Mouse (Mus musculus) adrenal gland, postnatal 10 days (tissue): ENCODE results near the gene Tm7sf2. TPM values are rescaled to one million over a fixed set of nuclear protein-coding genes. Genes with fewer than 3 reads are reported as not detected.

Source experiments
- DNase-seq: peaks from one replicate; pipeline ENCODE4 v3.0.0; 2021; ENCODE audit warnings: mixed read lengths
- long read RNA-seq, 2 experiments: library from polyadenylated mRNA; stranded (forward); transcript quantifications; one replicate each; pipeline ENCODE4 v2.0.0; 2021
- total RNA-seq, 2 experiments: library from RNA; stranded (reverse); gene quantifications; 2 replicates each; pipeline ENCODE4 v1.2.3; 2021

The Tm7sf2 gene
- 10 to 100 TPM; 14.3 to 15.9 TPM for total RNA-seq
- long read RNA-seq, experiment 1, transcript Tm7sf2-201 (10 exons, 1,471 nt), result major isoform, 11 of 29 reads
- long read RNA-seq, experiment 1, partial matches to known transcripts, result 16 of 29 reads
- long read RNA-seq, experiment 1, other reads (novel, unspliced or antisense), result 1 of 29 reads
- long read RNA-seq, experiment 2, partial matches to known transcripts, result 0 of 5 reads
- long read RNA-seq, experiment 2, other reads (novel, unspliced or antisense), result 0 of 5 reads

GRCm38 (mm10) chr19:6067724-6068415 is at the start of gene Tm7sf2:
Tm7sf2 (minus strand) TSS chr19:6068373.
- peak; percentile 96 for DNase-seq

DNA sequence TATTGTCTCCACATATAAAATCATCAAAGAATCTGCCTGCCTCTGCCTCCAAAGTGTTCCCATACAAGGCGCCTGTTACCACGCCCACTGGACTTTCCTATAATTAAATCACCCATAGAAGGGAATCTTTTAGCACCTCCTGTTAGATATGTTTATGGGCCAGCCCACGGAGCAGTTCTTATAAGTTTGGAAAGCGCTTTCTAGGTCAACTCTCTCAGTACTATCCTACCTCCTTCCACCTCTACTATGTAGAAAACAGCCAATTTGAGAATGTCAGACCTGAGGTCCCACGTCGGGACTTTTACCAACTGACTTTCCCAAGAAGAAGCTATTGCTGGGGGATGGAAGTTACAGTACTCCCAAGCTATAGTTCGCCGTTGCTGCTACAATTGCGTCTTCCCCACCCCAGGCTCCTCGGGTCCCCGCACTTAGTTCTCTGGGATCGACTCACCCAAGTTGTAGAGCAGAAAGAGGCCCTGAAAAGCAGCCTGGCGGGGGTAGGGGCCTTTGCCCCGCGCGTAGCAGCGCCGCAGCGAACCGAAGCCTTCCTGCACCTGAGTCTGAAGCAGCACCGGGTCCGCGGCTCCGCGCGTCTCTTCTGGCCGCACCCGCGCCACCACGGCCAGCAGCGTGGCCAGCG is 49.3 kb upstream of the Tm7sf2 start:
- no peak for DNase-seq

DNA sequence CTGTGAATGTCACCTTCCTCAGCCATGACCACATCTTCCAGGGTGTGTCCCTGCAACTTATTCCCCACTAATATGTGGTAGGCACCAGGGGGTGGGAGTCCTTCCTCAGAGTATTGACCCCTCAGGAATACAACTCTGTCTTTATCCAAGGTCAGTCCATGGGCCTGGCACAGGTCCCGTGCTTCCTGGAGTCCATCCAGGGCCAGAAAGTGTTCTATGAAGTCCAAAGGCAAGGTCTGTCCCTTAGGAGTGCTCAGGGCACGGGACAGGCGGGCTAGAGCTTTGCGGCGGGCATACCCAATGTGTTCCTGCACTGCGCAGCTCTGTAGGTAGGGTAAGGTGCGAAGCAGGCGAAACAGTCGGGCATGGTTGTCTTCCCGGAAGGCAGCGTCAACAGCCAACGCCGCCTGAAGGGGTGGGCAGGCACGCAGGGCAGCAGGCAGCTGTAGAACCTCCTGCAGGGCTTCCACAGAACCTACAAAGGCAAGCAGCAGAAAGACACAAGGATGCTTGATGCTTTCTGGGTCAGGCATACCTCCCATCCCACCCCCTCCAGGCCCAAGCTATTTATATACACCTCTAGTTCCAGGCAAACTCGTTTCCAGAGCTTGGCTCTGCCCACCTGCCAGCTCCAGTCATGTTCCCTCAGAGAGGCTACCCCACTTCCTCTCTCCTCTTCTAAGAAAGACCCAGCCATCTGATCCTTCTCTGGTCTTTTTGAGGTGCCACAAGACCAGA is 48.1 kb upstream of the Tm7sf2 start:
- peak; percentile 82 for DNase-seq

DNA sequence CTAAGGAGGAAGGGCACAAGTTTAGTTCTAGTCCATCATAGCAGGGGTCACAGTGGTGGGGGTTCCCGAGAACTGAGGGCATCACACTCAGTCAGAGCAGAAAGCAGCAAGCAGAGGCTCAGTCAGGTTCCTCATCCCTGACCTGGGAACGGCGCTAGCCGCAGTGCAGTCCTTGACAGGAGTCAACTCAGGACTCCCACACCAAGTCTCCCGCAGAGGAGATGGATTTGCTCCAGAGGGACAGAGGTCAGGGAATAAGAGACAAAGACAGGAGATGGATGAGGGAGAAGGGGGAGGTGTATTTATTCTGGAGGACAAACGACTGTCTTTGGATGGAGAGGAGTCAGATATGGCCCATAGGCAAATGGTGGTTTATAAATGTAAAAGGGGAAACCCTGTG is 44.9 kb upstream of the Tm7sf2 start:
- no peak for DNase-seq

GRCm38 (mm10) chr19:6105586-6105985 is 37.4 kb upstream of the Tm7sf2 start, which contains the start of gene Naaladl1:
Naaladl1 (plus strand) TSS chr19:6105782.
- DNase-seq, result no peak

DNA sequence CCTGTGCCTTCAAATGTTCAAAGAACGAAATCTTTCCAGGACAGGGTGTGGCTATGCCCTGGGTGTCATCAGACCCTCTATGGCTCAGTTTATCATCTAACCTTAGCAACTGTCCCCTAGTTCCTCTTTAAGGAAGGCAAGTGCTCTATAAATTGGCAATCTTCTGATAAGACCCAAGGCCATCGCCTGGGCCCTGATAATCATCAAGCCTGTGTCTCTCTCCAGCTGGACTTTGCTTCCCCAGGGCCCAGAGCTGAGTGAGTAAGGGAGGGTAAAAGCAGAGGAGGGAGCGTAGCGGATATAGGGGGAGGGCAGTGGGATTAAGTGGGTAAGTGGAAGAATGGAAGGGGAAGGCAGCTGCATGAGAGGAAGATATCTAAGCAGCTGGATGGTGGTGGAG is 36.3 kb upstream of the Tm7sf2 start:
- no peak for DNase-seq

DNA sequence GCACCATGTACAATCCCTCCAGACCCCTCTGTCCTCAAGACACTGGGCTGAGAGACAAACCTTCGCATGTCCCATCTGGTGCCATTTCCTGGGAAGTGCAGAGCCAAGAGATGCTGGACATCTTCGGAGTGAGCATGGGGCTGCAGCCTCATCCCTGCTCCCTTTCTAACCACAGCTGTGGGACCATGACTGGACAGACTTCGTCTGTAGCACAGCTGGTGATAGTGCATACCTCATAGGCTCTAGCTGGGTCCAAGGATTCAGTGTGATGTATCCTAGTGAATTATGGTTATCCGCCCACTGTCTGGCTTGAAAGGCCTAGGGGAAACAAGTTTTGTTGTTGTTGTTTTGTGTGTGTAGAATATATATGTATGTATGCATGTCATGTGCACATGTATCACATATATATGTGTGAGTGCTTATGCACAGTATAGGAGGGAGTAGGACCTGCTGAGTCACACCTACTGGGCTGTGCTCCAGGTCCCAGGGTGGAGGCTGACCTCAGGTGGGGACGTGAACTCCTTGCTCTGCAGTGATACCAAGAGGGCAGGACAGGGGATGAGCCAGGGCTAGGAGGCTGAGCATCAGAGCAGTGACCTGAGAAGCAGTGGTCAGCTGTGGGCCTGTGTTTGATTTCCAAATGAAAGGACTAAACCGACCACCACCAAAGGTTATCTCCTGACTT is 34.1 kb upstream of the Tm7sf2 start:
- DNase-seq, result no peak

GRCm38 (mm10) chr19:6101186-6101585 is 33.0 kb upstream of the Tm7sf2 start:
- no peak for DNase-seq

GRCm38 (mm10) chr19:6097847-6098246 is 29.7 kb upstream of the Tm7sf2 start:
- no peak for DNase-seq

DNA sequence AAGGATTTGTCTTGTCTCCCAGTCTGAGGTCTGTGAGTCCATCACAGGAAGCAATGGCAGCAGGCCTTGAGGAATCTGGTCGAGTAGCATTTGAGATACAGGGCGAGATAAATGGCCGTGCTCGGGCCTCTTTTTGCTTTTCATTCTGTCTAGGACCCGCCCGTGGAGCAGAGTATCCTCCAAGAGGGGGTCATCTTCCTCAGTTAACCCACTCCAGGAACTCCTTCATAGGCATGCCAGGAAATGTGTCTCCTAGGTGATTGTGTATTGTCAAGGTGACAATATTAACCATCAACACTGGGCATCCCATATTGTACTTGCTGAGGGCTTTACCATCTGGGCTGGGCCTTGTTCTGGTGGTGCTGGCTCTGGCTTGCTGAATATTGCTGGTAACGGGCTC is 25.9 kb upstream of the Tm7sf2 start, which contains the start of gene AC131692.1:
Gene AC131692.1 (plus strand): TSS at position 301 of the 400 bp plus-strand sequence.
- no peak for DNase-seq

DNA sequence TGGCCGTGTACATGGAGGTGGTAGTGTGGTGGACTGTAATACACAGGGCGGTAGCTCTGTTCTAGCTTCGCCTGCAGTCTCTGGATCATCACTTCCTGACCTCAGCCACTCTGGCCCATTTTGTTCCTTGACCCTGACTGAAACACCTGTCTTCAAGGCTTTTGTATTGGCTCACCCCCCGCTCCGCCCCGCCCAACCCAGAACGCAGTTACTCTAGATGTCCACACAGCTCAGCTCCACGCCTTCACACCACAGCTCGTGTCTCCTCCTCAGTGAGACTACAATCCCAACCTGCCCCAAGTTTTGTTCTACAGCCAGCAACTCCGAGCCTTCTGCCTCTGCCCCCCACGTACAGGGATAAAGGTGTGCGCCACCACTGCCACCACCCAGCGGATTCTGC is 20.7 kb upstream of the Tm7sf2 start:
- DNase-seq, result no peak

DNA sequence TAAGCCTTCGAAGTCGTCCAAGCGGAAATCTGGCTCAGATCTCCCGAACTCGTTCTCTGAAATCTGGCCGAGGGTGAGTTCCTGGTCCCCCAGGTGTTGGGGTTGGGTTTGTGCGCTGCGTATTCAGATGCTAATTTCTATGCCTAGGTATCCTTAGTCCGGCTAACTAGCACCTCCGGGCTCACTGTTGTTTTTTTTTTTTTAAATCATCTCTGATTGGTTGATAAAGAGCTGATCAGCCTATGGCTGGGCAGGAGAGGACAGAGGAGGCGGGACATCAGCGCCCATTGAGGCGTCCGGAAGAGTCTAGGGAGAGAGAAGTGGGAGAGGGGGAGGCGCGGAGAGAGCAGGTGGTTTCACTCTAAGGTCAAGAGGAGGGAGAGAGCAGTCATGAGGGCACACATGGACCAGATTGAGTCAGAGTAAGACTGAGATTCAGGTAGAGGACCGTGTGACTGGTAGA is 17.3 kb upstream of the Tm7sf2 start:
- peak; percentile 77 for DNase-seq

DNA sequence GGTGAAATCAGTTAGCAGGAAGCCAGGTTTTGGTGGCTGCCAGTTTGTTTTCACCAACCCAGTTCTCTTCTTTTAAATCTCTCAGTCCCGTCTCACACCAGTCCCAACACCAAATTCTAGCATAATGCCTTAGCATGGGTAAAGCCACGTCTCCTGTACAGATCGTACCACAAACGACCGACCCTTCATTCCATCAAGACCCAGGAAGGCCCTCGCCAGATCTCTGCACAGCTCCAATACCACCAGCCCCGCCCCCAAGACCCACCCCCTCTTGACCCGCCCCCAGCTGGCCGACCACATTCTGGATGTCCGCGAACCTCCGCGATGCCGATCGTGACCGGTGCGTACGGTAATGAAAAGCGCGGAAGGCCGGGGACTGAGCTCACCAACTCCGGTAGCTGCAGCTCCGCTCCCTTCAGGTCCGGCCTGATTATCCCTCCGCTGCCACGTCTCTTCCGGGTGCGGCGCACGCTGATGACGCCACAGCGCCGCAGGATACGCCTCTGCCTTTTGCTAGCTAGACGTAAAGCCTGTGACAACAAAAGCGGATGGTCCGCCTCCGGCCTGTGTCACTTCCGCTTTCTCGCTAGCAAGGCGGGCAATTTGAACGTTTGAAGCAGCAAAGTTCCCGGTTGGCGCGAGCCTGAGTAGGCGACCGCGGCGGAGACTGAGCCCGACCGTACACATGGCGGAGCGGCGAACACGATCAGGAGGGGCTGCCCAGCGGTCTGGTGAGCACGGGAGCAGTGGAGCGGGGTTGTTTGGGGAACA is 16.5 kb upstream of the Tm7sf2 start, which contains the start of the genes Zfpl1 and Cdca5:
Gene Zfpl1 (minus strand): TSS at position 479 of the 771 bp plus-strand sequence.
Gene Cdca5 (plus strand): TSS at position 506 of the 771 bp plus-strand sequence.
- DNase-seq, result peak; percentile 97

- DNase-seq, result no peak
These were observed 14.0 kb upstream of the Tm7sf2 start, which contains the start of gene Gm28374 for GRCm38 (mm10) chr19:6082156-6082555. Gm28374 (minus strand) TSS chr19:6082256.

DNA sequence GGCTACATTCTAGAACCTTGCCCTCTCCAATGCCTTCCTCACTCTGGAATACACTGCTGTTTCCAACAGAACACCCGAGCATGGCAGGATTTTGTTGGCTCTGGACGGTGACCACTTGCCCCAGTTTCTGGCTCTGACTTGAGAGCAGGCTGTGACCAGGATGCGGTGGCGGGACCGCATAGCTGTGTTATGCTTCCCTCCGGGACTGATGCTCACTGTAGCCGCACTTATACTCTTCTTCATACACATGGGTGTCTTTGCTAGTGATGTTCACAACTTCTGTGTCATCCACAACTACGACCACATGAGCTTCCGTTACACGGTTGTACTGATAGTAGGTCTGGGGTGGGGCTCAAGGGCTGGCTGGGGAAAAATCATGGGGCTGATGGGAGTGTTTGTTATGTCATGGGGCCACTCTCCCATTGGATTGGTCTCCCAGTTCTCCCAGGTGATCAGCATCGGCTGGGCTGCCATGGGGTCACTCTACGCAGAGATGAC is 11.9 kb upstream of the Tm7sf2 start, which contains the start of gene Tmem262:
Gene Tmem262 (plus strand): TSS at position 51 of the 498 bp plus-strand sequence.
- DNase-seq, result no peak

DNA sequence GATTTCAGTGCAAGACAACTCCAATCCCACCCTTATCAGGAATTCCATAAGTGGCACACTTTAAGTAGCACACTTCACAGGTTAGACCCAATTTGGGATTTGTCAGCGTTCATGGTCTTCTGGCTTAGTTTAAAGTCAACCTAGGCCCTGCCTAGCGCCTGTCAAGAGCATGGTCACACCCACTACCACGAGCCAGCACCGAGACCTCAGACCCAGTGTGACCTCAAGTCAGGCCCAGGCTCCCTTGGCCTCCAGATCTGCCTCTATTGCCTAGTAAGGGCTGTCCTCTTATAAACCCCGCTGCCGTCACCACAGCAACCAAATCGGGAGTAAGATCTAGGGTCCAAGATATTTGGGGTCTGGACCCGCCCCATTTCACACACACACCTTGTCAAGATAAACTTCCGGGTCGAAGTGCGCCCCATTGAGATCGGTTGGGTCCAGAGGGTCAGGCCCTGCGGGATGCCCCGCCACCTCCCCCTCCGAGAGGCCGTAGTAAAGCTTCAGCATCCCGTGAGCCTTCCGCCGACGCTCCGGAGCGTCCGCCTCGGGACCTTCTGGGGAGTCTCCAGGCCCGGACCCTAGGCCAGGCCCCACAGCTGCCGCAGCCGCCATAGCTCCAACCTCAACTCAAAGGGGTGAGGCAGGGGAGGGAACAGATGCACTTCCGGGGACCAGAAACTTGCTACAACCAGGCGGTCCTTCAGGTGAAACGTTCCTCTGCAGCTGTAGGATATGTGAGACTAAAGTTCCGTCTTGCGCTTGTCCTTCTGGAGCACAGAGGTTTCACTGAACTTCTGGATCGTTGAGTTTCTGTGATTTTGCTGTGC is 8.6 kb upstream of the Tm7sf2 start, which contains the start of gene Vps51:
Gene Vps51 (minus strand): TSS at position 668 of the 830 bp plus-strand sequence.
- DNase-seq, result peak; percentile 90

DNA sequence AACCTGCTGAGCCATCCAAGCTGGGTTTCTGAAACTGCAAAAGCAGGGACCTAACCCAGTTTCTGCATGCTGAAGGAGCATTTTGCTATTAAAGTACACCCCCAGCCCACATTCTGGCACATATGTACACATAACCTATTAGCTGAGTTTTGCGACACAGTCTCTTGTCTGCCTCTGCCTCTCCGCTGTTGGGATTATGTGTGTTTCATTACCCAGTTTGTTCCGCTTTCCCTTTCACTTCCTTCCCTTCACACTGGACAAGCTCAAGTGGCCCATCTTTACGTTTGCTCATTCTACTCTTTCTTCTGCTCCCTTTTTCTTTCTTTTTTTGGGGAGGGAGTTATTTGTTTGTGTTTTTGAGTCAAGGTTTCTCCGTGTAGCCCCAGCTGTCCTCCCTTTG is 5.7 kb upstream of the Tm7sf2 start:
- no peak for DNase-seq

- no peak for DNase-seq
These were observed 3.1 kb upstream of the Tm7sf2 start for GRCm38 (mm10) chr19:6071261-6071660.

DNA sequence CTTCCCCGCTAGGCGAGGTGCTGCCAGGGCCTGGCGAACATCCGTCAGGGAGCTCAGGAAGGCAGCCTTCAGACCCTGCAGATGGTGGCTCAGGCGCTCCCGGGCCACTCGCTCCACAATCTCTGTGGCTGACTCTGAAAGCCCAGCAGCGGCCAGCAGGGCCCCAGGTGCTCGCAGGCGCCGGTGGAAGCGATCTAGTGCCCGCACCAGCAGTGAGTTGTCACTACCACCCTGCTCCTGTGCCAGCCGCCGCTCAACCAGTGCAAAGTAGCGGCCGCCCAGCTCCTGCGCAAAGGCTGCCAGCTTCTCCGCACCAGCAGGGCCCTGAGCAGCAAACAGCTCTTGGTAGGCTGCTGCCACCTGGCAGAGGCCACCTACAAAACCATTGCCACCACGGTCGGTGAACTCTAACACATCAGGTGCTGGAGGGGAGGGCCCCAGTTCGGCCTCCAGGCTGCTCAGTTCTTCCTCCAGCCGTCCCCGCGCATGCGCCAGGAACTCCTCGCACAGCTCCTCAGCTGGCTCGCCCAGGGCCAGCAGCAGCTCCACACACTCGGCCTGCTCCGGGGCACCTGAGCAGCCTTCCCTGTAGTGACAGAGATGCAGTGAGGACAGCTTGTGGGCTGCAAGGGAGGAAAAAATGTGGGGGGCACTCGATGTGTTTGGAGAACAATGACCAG is 2.5 kb upstream of the Tm7sf2 start:
- no peak for DNase-seq
